28 mouse cellular contexts compared by ENCODE assay signal in genomic region chr12:99462846-99463245, GRCm38 (mm10).
A peak's percentile ranks its signal among the peaks of the same experiment; 100 is the strongest.
DNase-seq lines count a peak whose midpoint lies in the region; ATAC-seq and TF ChIP-seq lines count a peak whose summit lies in the region.
"Had no signal": no experiment of that assay in that cellular context is flagged by ENCODE, and none has a peak within 500 bp of the region (broad histone marks: within the 10 kb centered on the region; RNA-seq: fewer than 3 reads in every experiment).

No protein-coding gene starts in this region.

- peaks cover 7% of the 10 kb centered on the region for H3K4me1 ChIP-seq in lung, embryonic 15.5 days
- peaks cover 24% of the 10 kb centered on the region for H3K4me1 ChIP-seq in neural tube, embryonic 15.5 days
- H3K4me1 ChIP-seq in MEL (ENCODE audit: control insufficient read depth in 1 of 2, insufficient read depth in 2 of 2, low read length in 2 of 2), result peaks cover 2 to 5% of the 10 kb centered on the region in 2 experiments; a peak in 3 of 4 replicates

- no peak for TF ChIP-seq CTCF in MEL (IDR thresholded peaks at IDR 0.05 in 2 of 3, conservative IDR thresholded peaks at IDR 0.05 in 1 of 3; ENCODE audit: control insufficient read depth in 1 of 3, insufficient read depth in 1 of 3, low read depth in 2 of 3, low read length in 3 of 3, poor library complexity in 1 of 3, severe bottlenecking in 1 of 3)

- no peak for TF ChIP-seq RAD21 in MEL (IDR thresholded peaks at IDR 0.05; ENCODE audit: low read depth, low read length)

- no peak for ATAC-seq in lung, embryonic 15.5 days (ENCODE audit: borderline replicate concordance, extremely low read depth, low FRiP score, low TSS enrichment)
- no peak for ATAC-seq in neural tube, embryonic 15.5 days (ENCODE audit: low FRiP score)
- ATAC-seq in megakaryocyte, adult 5-6 weeks (ENCODE audit: poor library complexity, severe bottlenecking), result no peak
- ATAC-seq: activated CD4-positive, CD25-positive, alpha-beta regulatory T cell, adult 4 months; forebrain, embryonic 14.5 days; forebrain, embryonic 16.5 days; Patski had no signal

- TF ChIP-seq EP300 in MEL (IDR thresholded peaks at IDR 0.05; ENCODE audit: low read depth in 1 of 2, low read length in 2 of 2), result no peak

- H3K9me3 ChIP-seq in lung, embryonic 15.5 days, result no peaks in the 10 kb centered on the region
- no peaks in the 10 kb centered on the region for H3K9me3 ChIP-seq in neural tube, embryonic 15.5 days (replicated peaks)
- no peaks in the 10 kb centered on the region for H3K9me3 ChIP-seq in MEL (replicated peaks; ENCODE audit: insufficient read depth, low read length)
- H3K9me3 ChIP-seq: embryonic facial prominence, embryonic 13.5 days; embryonic facial prominence, embryonic 15.5 days; forebrain, embryonic 10.5 days; forebrain, embryonic 12.5 days had no signal

- H3K4me2 ChIP-seq in lung, embryonic 15.5 days, result no peak overlapping the region
- no peak overlapping the region for H3K4me2 ChIP-seq in neural tube, embryonic 15.5 days
- H3K4me2 ChIP-seq in myocyte (ENCODE audit: low read depth), result peak overlapping the region; percentile 55
- H3K4me2 ChIP-seq: embryonic facial prominence, embryonic 13.5 days; embryonic facial prominence, embryonic 15.5 days; forebrain, embryonic 12.5 days had no signal

- H3K4me3 ChIP-seq in lung, embryonic 15.5 days, result no peak overlapping the region
- no peak overlapping the region for H3K4me3 ChIP-seq in neural tube, embryonic 15.5 days (replicated peaks)
- H3K4me3 ChIP-seq in MEL (ENCODE audit: control insufficient read depth in 1 of 2, insufficient read depth in 1 of 2, low read depth in 2 of 2, low read length in 2 of 2), result no peak overlapping the region
- no peak overlapping the region for H3K4me3 ChIP-seq in myocyte
- H3K4me3 ChIP-seq: embryonic facial prominence, embryonic 13.5 days; embryonic facial prominence, embryonic 15.5 days; erythroblast, embryonic 14.5 days; forebrain, embryonic 10.5 days; forebrain, embryonic 12.5 days had no signal

- no peak for TF ChIP-seq POLR2A in MEL (IDR thresholded peaks at IDR 0.05; ENCODE audit: control insufficient read depth in 1 of 2, insufficient read depth in 1 of 2, low read depth in 1 of 2, low read length in 2 of 2, poor library complexity in 1 of 2)
- TF ChIP-seq POLR2A in myocyte (IDR thresholded peaks at IDR 0.05; ENCODE audit: insufficient read length, low read depth), result no peak

- no peaks in the 10 kb centered on the region for H3K27me3 ChIP-seq in lung, embryonic 15.5 days
- no peaks in the 10 kb centered on the region for H3K27me3 ChIP-seq in neural tube, embryonic 15.5 days (replicated peaks)
- no peaks in the 10 kb centered on the region for H3K27me3 ChIP-seq in MEL (ENCODE audit: control insufficient read depth in 1 of 2, insufficient read depth in 2 of 2, low read length in 2 of 2)
- H3K27me3 ChIP-seq in myocyte (ENCODE audit: control insufficient read depth, insufficient read depth, insufficient read length), result no peaks in the 10 kb centered on the region
- H3K27me3 ChIP-seq: embryonic facial prominence, embryonic 13.5 days; embryonic facial prominence, embryonic 15.5 days; forebrain, embryonic 12.5 days; Patski had no signal

- H3K79me2 ChIP-seq in MEL (ENCODE audit: control insufficient read depth, insufficient read depth, low read length, poor library complexity) (no peaks in the 10 kb centered on the region), myocyte (ENCODE audit: control insufficient read depth, insufficient read depth) (no peaks in the 10 kb centered on the region)

- peak overlapping the region; percentile 59 for H3K27ac ChIP-seq in lung, embryonic 15.5 days
- H3K27ac ChIP-seq in neural tube, embryonic 15.5 days (replicated peaks), result peak overlapping the region; percentile 23; the same call in 1 of the 2 replicates
- no peak overlapping the region for H3K27ac ChIP-seq in MEL (ENCODE audit: control insufficient read depth, low read depth, low read length)
- H3K27ac ChIP-seq: embryonic facial prominence, embryonic 13.5 days; embryonic facial prominence, embryonic 15.5 days; forebrain, embryonic 10.5 days; forebrain, embryonic 12.5 days had no signal

- H3ac ChIP-seq in myocyte (ENCODE audit: control insufficient read depth, insufficient read length), result no peak overlapping the region

- no peak overlapping the region for H3K9ac ChIP-seq in lung, embryonic 15.5 days
- no peak overlapping the region for H3K9ac ChIP-seq in neural tube, embryonic 15.5 days (replicated peaks)
- H3K9ac ChIP-seq in MEL (ENCODE audit: control insufficient read depth, low read depth, low read length, poor library complexity, severe bottlenecking), result no peak overlapping the region
- H3K9ac ChIP-seq: embryonic facial prominence, embryonic 13.5 days; embryonic facial prominence, embryonic 15.5 days; forebrain, embryonic 12.5 days had no signal

- DNase-seq in lung, postnatal 14 days, result no peak
- DNase-seq in neural tube, embryonic 10.5 days (ENCODE audit: extremely low spot score, low spot score), result no peak
- no peak for DNase-seq in MEL (ENCODE audit: low read depth, low spot score)
- no peak for DNase-seq in spleen, postnatal 14 days (ENCODE audit: low spot score in 2 of 2)
- DNase-seq: adrenal gland, adult 2 months; adrenal gland, postnatal 10 days; adrenal gland, postnatal 25 days; cerebellum, adult 11 months; cerebellum, adult 18-20 months; cerebellum, adult 8-10 months; cerebellum, adult 9-11 months; cerebellum, postnatal 14 days; cerebellum, postnatal 36 days; embryo, embryonic 11 days had no signal

- WGBS in lung, embryonic 15.5 days, result 85% methylated on average over 1 of the region's 1 CpGs
- WGBS in neural tube, embryonic 15.5 days, result 83% methylated on average over 1 of the region's 1 CpGs

- no peaks in the 10 kb centered on the region for H3K36me3 ChIP-seq in lung, embryonic 15.5 days
- H3K36me3 ChIP-seq in neural tube, embryonic 15.5 days, result no peaks in the 10 kb centered on the region
- H3K36me3 ChIP-seq in MEL (ENCODE audit: control insufficient read depth in 1 of 2, insufficient read depth in 2 of 2, low read length in 2 of 2) (peaks cover 0 to 6% of the 10 kb centered on the region in 2 experiments; a peak in 2 of 4 replicates), myocyte (ENCODE audit: control insufficient read depth, insufficient read depth) (no peaks in the 10 kb centered on the region)
- H3K36me3 ChIP-seq: embryonic facial prominence, embryonic 13.5 days; embryonic facial prominence, embryonic 15.5 days; forebrain, embryonic 10.5 days; forebrain, embryonic 12.5 days; G1E had no signal

TF ChIP-seq in MEL, 35 proteins besides CTCF, POLR2A, EP300 and RAD21:
- no peak for TF ChIP-seq ZKSCAN1 (IDR thresholded peaks at IDR 0.05; ENCODE audit: low read depth, low read length)
- TF ChIP-seq TBP (IDR thresholded peaks at IDR 0.05; ENCODE audit: low read depth, low read length), result no peak
- no peak for TF ChIP-seq ZC3H11A (IDR thresholded peaks at IDR 0.05; ENCODE audit: low read depth, low read length)
- TF ChIP-seq BHLHE40 (IDR thresholded peaks at IDR 0.05; ENCODE audit: borderline replicate concordance, low read depth, low read length), result no peak
- peak; percentile 66 for TF ChIP-seq ZNF384 (IDR thresholded peaks at IDR 0.05; ENCODE audit: low read depth, low read length)
- TF ChIP-seq NELFE (IDR thresholded peaks at IDR 0.05; ENCODE audit: low read depth, low read length), result no peak

TF ChIP-seq in myocyte, 11 proteins besides CTCF, POLR2A, EP300 and RAD21:
- no peak for TF ChIP-seq POLR2AphosphoS2 (IDR thresholded peaks at IDR 0.05; ENCODE audit: insufficient read length, low read depth)
- no peak for TF ChIP-seq SRF (IDR thresholded peaks at IDR 0.05; ENCODE audit: control insufficient read depth, insufficient read length, low read depth)
- no peak for TF ChIP-seq MAX (IDR thresholded peaks at IDR 0.05; ENCODE audit: low read depth)
- TF ChIP-seq USF1 (IDR thresholded peaks at IDR 0.05; ENCODE audit: low read depth), result no peak
- TF ChIP-seq REST (IDR thresholded peaks at IDR 0.05; ENCODE audit: insufficient read depth, insufficient read length), result no peak
- no peak for TF ChIP-seq MYOG (IDR thresholded peaks at IDR 0.05; ENCODE audit: control insufficient read depth in 1 of 3, insufficient read depth in 1 of 3, insufficient read length in 2 of 3, low read depth in 2 of 3)
- no peak for TF ChIP-seq TCF12 (IDR thresholded peaks at IDR 0.05; ENCODE audit: insufficient read depth, poor library complexity, severe bottlenecking)
